Mouse (Mus musculus) ES-Bruce4 (cell line): Measurements from ENCODE around the gene Prss8. TPM values are rescaled to one million over a fixed set of nuclear protein-coding genes. Genes with fewer than 3 reads are reported as not detected.

ENCODE experiments used
- H3K27ac ChIP-seq: 2 replicates; pipeline ENCODE4 v1.5.1; 2012; ENCODE audit warnings: low read length, inconsistent platforms; ENCODE audit not compliant: insufficient read depth
- H3K27me3 ChIP-seq: 2 replicates; pipeline ENCODE4 v1.6.1; 2012; ENCODE audit warnings: mild to moderate bottlenecking, low read length, inconsistent platforms; ENCODE audit not compliant: control insufficient read depth, poor library complexity, insufficient read depth, severe bottlenecking
- H3K36me3 ChIP-seq: 2 replicates; pipeline ENCODE4 v1.6.1; 2012; ENCODE audit warnings: inconsistent platforms, mild to moderate bottlenecking, low read length, moderate library complexity; ENCODE audit not compliant: control insufficient read depth, poor library complexity, insufficient read depth, severe bottlenecking
- H3K4me1 ChIP-seq: one replicate; pipeline ENCODE4 v1.8.1; 2011; ENCODE audit warnings: low read length; ENCODE audit not compliant: control insufficient read depth, insufficient read depth
- H3K4me3 ChIP-seq: 2 replicates; pipeline ENCODE4 v1.5.1; 2011; ENCODE audit warnings: low read depth, mild to moderate bottlenecking, low read length
- H3K9ac ChIP-seq: 2 replicates; pipeline ENCODE4 v1.6.1; 2012; ENCODE audit warnings: low read depth, mild to moderate bottlenecking, inconsistent platforms; ENCODE audit not compliant: poor library complexity, severe bottlenecking
- H3K9me3 ChIP-seq: replicated peaks from 2 replicates; pipeline ENCODE4 v1.6.1; 2012; ENCODE audit warnings: mild to moderate bottlenecking, low read length, inconsistent platforms; ENCODE audit not compliant: control insufficient read depth, poor library complexity, insufficient read depth, severe bottlenecking
- CTCF ChIP-seq: IDR thresholded peaks from one replicate; pipeline ENCODE4 v1.8.1; 2011; ENCODE audit warnings: low read depth, low read length
- EP300 ChIP-seq: IDR thresholded peaks from 2 replicates; pipeline ENCODE4 v1.6.1; 2011; ENCODE audit warnings: low read depth, low read length; ENCODE audit not compliant: insufficient read depth
- POLR2A ChIP-seq: IDR thresholded peaks from one replicate; pipeline ENCODE4 v1.8.1; 2011; ENCODE audit warnings: low read length; ENCODE audit not compliant: insufficient read depth
- polyA plus RNA-seq: library from polyadenylated mRNA; stranded (reverse); fragments of >200 nt; gene quantifications from 2 replicates; pipeline ENCODE4 v1.2.4, GENCODE M21; 2011; ENCODE audit warnings: low read depth; ENCODE audit not compliant: missing spikeins, insufficient read depth, insufficient read length

Gene Prss8
- polyA plus RNA-seq, 1 experiment = 73.0 TPM

GRCm38 (mm10) chr7:127931351-127932135 is 1.6 kb upstream of the Prss8 start:
- H3K4me3 ChIP-seq = peak overlapping the region; percentile 4
- H3K4me1 ChIP-seq = peaks cover 7% of the 10 kb centered on the region
- no peaks in the 10 kb centered on the region for H3K27me3 ChIP-seq
- H3K9me3 ChIP-seq = no peaks in the 10 kb centered on the region
- H3K36me3 ChIP-seq = no peaks in the 10 kb centered on the region
- TF ChIP-seq POLR2A (no peak), EP300 (peak; percentile 84), CTCF (no peak)
- H3K9ac ChIP-seq = peak overlapping the region; percentile 46
- H3K27ac ChIP-seq = peak overlapping the region; percentile 99

GRCm38 (mm10) chr7:127930636-127931035 is 732 bp upstream of the Prss8 start:
- Histone ChIP-seq H3K4me3 (no peak overlapping the region; the same call in 1 of the 2 replicates), H3K4me1 (peaks cover 7% of the 10 kb centered on the region), H3K9me3 (no peaks in the 10 kb centered on the region), H3K9ac (no peak overlapping the region), H3K36me3 (peaks cover 6% of the 10 kb centered on the region), H3K27me3 (no peaks in the 10 kb centered on the region), H3K27ac (peak overlapping the region; percentile 7; the same call in 1 of the 2 replicates)
- TF ChIP-seq EP300 (no peak), POLR2A (no peak), CTCF (no peak)

GRCm38 (mm10) chr7:127928596-127928995 is 1.3 kb downstream of the Prss8 start:
- Histone ChIP-seq H3K27ac (0 out of 2 replicates have a peak overlapping the region, but pooled peaks have one; percentile 5), H3K27me3 (no peaks in the 10 kb centered on the region), H3K4me3 (peak overlapping the region; percentile 82), H3K4me1 (peaks cover 10% of the 10 kb centered on the region), H3K9me3 (no peaks in the 10 kb centered on the region), H3K9ac (peak overlapping the region; percentile 64; the same call in 1 of the 2 replicates), H3K36me3 (peaks cover 13% of the 10 kb centered on the region)
- TF ChIP-seq POLR2A (no peak), EP300 (no peak), CTCF (no peak)

GRCm38 (mm10) chr7:127927726-127928125 is 2.2 kb downstream of the Prss8 start:
- TF ChIP-seq POLR2A (no peak), EP300 (no peak), CTCF (no peak)
- Histone ChIP-seq H3K36me3 (peaks cover 13% of the 10 kb centered on the region), H3K9ac (no peak overlapping the region), H3K27ac (no peak overlapping the region), H3K9me3 (no peaks in the 10 kb centered on the region), H3K4me1 (peaks cover 10% of the 10 kb centered on the region), H3K27me3 (no peaks in the 10 kb centered on the region), H3K4me3 (no peak overlapping the region)

GRCm38 (mm10) chr7:127926846-127927245 is 3.1 kb downstream of the Prss8 start:
- Histone ChIP-seq H3K9ac (no peak overlapping the region), H3K27me3 (no peaks in the 10 kb centered on the region), H3K4me3 (no peak overlapping the region; the same call in 1 of the 2 replicates), H3K4me1 (peaks cover 8% of the 10 kb centered on the region), H3K36me3 (peaks cover 13% of the 10 kb centered on the region), H3K9me3 (no peaks in the 10 kb centered on the region), H3K27ac (no peak overlapping the region)
- peak; percentile 65; the same call in 1 of the 2 replicates for TF ChIP-seq EP300
- no peak for TF ChIP-seq POLR2A
- TF ChIP-seq CTCF = no peak

GRCm38 (mm10) chr7:127926066-127926465 is 3.8 kb downstream of the Prss8 start:
- peaks cover 14% of the 10 kb centered on the region for H3K36me3 ChIP-seq
- H3K27ac ChIP-seq = no peak overlapping the region

More at GRCm38 (mm10) chr7:127926066-127926465, 3.8 kb downstream of the Prss8 start:
- Histone ChIP-seq H3K9me3 (no peaks in the 10 kb centered on the region), H3K4me3 (no peak overlapping the region), H3K9ac (no peak overlapping the region), H3K27me3 (no peaks in the 10 kb centered on the region), H3K4me1 (peaks cover 8% of the 10 kb centered on the region)
- TF ChIP-seq POLR2A = no peak
- TF ChIP-seq CTCF = no peak
- no peak for TF ChIP-seq EP300
